Mouse (Mus musculus) megakaryocyte-erythroid progenitor cell, adult 5-6 weeks (primary cell): ENCODE measurements at regions not wholly inside any gene's neighbourhood (a gene's known extent, or its start where the extent isn't known, plus 50 kb on each side); places are given as distances from the start of the nearest gene placed in this dataset.
A peak's percentile ranks its signal among the peaks of the same experiment; 100 is the strongest.

ENCODE experiments used
- ATAC-seq: replicated peaks from 2 replicates; pipeline ENCODE4 v1.8.0; 2016; ENCODE audit warnings: mild to moderate bottlenecking, inconsistent platforms; ENCODE audit not compliant: severe bottlenecking, poor library complexity, low FRiP score, low TSS enrichment

- ATAC-seq: no peak
Measured at GRCm38 (mm10) chr13:102318891-102319404, 374.4 kb upstream of the Cd180 start.

DNA sequence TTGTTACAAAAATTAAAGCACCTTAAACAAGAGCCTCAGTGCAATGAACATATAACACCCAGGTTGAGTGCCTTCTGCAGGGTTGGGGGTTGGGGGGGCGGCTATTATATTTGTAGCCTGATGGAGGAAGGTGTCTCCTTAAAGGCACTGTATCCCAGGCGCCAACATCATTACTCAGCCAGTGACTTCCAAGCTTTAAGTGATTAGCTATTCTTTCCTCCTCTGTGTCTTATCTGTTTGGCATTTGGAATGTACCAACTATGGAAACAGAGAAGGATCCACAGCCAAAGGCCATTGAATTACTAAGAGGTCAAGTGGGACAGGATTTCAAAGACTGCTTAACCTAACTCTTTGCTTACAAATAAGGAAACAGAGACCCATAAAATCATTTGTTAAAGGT lies 373.9 kb upstream of the Cd180 start:
- ATAC-seq: no peak

- ATAC-seq: no peak
Measured at GRCm38 (mm10) chr13:102323876-102324275, 369.5 kb upstream of the Cd180 start.

GRCm38 (mm10) chr13:102326003-102326402 lies 367.4 kb upstream of the Cd180 start:
- ATAC-seq: peak; percentile 87

DNA sequence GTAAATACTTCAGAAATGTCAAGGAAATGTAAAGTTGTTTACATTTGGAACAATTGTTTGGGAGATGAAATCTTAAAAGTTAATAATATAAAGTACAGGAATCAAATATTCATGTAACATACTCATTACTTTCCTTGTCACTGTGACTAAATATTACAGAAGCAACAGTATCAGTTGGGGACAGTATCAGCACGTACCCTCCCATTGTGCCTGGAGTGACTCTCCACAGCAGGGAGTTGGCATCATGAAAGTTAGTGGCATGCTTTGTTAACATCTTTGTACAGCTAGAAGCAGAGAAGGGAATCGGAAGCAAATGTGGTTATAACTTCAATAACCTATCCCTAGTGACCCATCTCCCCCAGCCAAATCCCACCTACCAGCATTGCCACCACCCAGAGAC lies 366.8 kb upstream of the Cd180 start:
- peak; percentile 67 for ATAC-seq

- ATAC-seq: peak; percentile 47; the same call in 1 of the 2 replicates
Measured at GRCm38 (mm10) chr13:102333667-102334066, 359.7 kb upstream of the Cd180 start.

- ATAC-seq: peak; percentile 87
Measured at GRCm38 (mm10) chr13:102334131-102334534, 359.2 kb upstream of the Cd180 start.

GRCm38 (mm10) chr13:102343236-102343635 lies 350.1 kb upstream of the Cd180 start:
- no peak for ATAC-seq

- no peak for ATAC-seq
Measured at GRCm38 (mm10) chr13:102344606-102345269, 348.6 kb upstream of the Cd180 start.

DNA sequence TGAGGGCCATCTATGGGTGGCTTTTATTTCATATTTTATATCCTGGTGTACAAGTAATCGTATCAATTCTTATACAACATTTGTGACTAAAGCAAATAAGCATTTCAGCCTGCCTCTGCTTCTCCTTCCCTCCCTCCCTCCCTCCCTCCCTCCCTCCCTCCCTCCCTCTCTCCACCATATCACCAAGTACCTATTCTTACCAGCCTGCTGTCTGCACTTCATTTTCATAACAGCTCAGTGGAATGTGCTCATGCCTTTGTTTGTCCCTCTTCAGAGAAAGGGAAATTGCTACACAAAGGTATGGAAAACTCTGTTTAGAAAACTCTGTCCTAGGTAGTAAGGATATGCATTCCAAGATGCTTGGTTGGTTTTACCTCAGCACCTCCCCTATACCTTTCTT lies 343.9 kb upstream of the Cd180 start:
- no peak for ATAC-seq

- ATAC-seq: no peak
Measured at GRCm38 (mm10) chr13:102352073-102352854, 341.1 kb upstream of the Cd180 start.

- ATAC-seq: no peak
Measured at GRCm38 (mm10) chr13:102355569-102355968, 337.8 kb upstream of the Cd180 start.

GRCm38 (mm10) chr13:102372451-102373082 lies 320.8 kb upstream of the Cd180 start:
- no peak for ATAC-seq

DNA sequence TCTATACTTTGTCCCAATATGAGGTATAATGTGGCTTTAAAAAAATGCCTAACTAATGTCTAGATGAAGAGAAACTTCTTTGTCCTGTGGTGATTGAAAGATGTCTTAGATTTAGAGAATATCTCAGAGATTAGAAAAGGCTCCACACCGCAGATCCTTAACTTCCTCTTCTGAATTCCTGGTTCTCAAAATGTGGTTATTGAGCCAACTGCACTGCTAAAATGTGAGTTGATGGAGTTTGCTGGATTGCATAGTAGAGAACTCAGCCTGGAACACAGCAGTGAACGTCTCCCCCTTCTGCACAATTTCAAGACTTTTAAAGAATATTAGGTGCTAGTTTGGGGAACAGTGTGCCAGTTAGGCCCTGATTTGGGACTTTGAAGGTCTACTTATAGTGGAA lies 312.7 kb upstream of the Cd180 start:
- ATAC-seq: no peak

DNA sequence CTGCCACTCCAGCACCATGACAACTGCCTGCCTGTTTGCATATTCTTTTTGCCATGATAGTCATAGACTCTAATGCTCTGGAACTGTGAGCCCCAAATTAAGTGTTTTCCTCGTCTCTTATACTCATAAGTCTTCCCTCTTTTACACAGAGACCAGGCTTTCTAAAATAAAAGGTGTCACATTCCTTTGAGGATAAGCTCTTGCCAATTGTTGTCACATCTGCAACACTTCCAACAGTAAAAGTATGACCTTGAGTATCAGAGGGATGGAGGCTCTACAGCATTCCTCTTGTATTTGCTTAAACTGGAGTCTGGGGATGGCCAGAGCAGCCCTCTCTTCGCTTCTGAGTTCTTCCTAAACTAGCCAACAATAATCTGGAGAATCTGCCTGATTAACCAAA lies 301.4 kb upstream of the Cd180 start:
- ATAC-seq: no peak

- ATAC-seq: no peak
Measured at GRCm38 (mm10) chr13:102392868-102393661, 300.3 kb upstream of the Cd180 start.

GRCm38 (mm10) chr13:102393662-102393970 lies 299.7 kb upstream of the Cd180 start:
- no peak for ATAC-seq

DNA sequence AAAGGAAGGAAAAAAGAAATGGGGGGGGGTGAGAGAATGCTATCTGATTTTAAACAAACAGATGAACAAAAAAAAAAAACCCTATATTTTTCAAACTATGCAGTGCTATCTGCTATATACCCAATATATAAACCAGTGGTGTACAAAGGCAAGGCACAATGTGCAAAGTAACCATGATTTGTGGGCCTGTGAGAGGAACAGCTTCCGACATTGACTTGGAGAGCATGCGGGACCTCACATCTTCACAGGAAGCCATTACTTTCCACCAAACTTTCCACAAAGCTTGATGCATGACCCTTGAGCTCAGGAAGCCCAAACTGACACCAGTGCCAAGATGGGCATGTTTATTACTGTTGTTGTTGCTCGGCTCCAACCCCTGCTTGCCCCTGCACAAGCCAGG lies 299.3 kb upstream of the Cd180 start:
- ATAC-seq: no peak

GRCm38 (mm10) chr13:102397411-102397810 lies 295.9 kb upstream of the Cd180 start:
- no peak for ATAC-seq

DNA sequence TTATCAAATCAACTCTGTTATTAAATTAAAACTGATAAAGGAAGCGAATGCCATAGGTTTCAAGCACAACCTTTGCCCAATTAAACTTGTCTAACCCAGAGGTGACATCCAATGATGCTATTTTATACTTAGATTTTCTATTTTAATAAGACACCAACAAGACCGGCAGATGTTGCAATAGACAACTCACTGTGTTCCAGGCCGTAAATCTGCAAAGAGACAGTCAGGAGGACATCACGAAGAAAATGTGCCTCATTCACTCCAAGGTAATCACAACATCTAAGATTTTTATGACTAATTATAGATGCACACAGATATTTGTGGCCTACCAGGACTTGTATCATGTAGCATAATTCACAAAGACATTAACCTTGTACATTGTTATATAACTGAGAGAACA lies 281.5 kb upstream of the Cd180 start:
- ATAC-seq: no peak
